Mouse (Mus musculus): Measurements from ENCODE around the gene 4930402K13Rik. TPM values are rescaled to one million over a fixed set of nuclear protein-coding genes. Genes with fewer than 3 reads are reported as not detected.
"Not testable (repeated sequence)": the region's sequence is repeated elsewhere in the genome, so short reads cannot be mapped to it uniquely, and the experiment has no call there.

4930402K13Rik gene
- not detected in 2 replicates for polyA plus RNA-seq (2015; fragmentation: Nextera tagmentation; extraction: Ambion mirVana)

- no peak for ATAC-seq (ENCODE audit: low FRiP score, low read depth)
- no peaks in the 10 kb centered on the region for H3K4me1 ChIP-seq (replicated peaks)
- H3K9me3 ChIP-seq, result no peaks in the 10 kb centered on the region
- WGBS, result 82% methylated on average over 6 of the region's 6 CpGs
- H3K36me3 ChIP-seq, result no peaks in the 10 kb centered on the region
- no peaks in the 10 kb centered on the region for H3K27me3 ChIP-seq
- H3K4me3 ChIP-seq, result no peak within 1 kb of the TSS
- no peak within 1 kb of the TSS for H3K4me2 ChIP-seq
- no peak within 1 kb of the TSS for H3K9ac ChIP-seq
- no peak within 1 kb of the TSS for H3K27ac ChIP-seq (replicated peaks)
Observed at GRCm38 (mm10) chrX:9104262-9104661, at the start of gene 4930402K13Rik. 4930402K13Rik (plus strand) TSS chrX:9104562.

GRCm38 (mm10) chrX:9060952-9061351 lies 43.4 kb upstream of the 4930402K13Rik start:
- H3K27me3 ChIP-seq; H3K9ac ChIP-seq; H3K36me3 ChIP-seq; H3K9me3 ChIP-seq; H3K4me3 ChIP-seq; H3K4me1 ChIP-seq (replicated peaks); H3K4me2 ChIP-seq; H3K27ac ChIP-seq (replicated peaks): not testable (repeated sequence)
- WGBS, result 28% methylated on average over 9 of the region's 9 CpGs
- ATAC-seq (ENCODE audit: low FRiP score, low read depth), result peak; percentile 42; the same call in 1 of the 2 replicates

GRCm38 (mm10) chrX:9062101-9062500 lies 42.3 kb upstream of the 4930402K13Rik start:
- Histone ChIP-seq H3K4me1 (replicated peaks) (no peaks in the 10 kb centered on the region), H3K9me3 (no peaks in the 10 kb centered on the region), H3K27ac (replicated peaks) (no peak overlapping the region), H3K9ac (no peak overlapping the region), H3K4me3 (no peak overlapping the region), H3K4me2 (no peak overlapping the region), H3K36me3 (no peaks in the 10 kb centered on the region), H3K27me3 (no peaks in the 10 kb centered on the region)
- ATAC-seq (ENCODE audit: low FRiP score, low read depth), result no peak
- WGBS, result 91% methylated on average over 4 of the region's 4 CpGs

- H3K4me2 ChIP-seq; H3K27me3 ChIP-seq; H3K36me3 ChIP-seq; H3K9me3 ChIP-seq; H3K4me3 ChIP-seq; H3K27ac ChIP-seq (replicated peaks); H3K9ac ChIP-seq; ATAC-seq (ENCODE audit: low FRiP score, low read depth); H3K4me1 ChIP-seq (replicated peaks): not testable (repeated sequence)
- WGBS, result 91% methylated on average over 11 of the region's 11 CpGs
Observed at GRCm38 (mm10) chrX:9062715-9063114, 41.6 kb upstream of the 4930402K13Rik start, which contains the start of gene Fthl17f. Fthl17f (plus strand) TSS chrX:9063015.

- H3K36me3 ChIP-seq; H3K9ac ChIP-seq; H3K27ac ChIP-seq (replicated peaks); H3K27me3 ChIP-seq; H3K4me1 ChIP-seq (replicated peaks); H3K9me3 ChIP-seq; H3K4me2 ChIP-seq; H3K4me3 ChIP-seq: not testable (repeated sequence)
- 22% methylated on average over 10 of the region's 10 CpGs for WGBS
- peak; percentile 48; the same call in 1 of the 2 replicates for ATAC-seq (ENCODE audit: low FRiP score, low read depth)
Observed at GRCm38 (mm10) chrX:9077699-9078098, 26.7 kb upstream of the 4930402K13Rik start.

- not testable (repeated sequence) for ATAC-seq (ENCODE audit: low FRiP score, low read depth); H3K9me3 ChIP-seq; H3K9ac ChIP-seq; H3K4me2 ChIP-seq; H3K4me3 ChIP-seq; H3K27me3 ChIP-seq; H3K36me3 ChIP-seq; H3K4me1 ChIP-seq (replicated peaks); H3K27ac ChIP-seq (replicated peaks)
Observed at GRCm38 (mm10) chrX:9095066-9095465, 9.3 kb upstream of the 4930402K13Rik start.

GRCm38 (mm10) chrX:9110381-9110780 lies 6.0 kb downstream of the 4930402K13Rik start:
- Histone ChIP-seq H3K4me2 (no peak overlapping the region), H3K27me3 (no peaks in the 10 kb centered on the region), H3K36me3 (no peaks in the 10 kb centered on the region), H3K4me1 (replicated peaks) (no peaks in the 10 kb centered on the region), H3K9me3 (no peaks in the 10 kb centered on the region), H3K27ac (replicated peaks) (no peak overlapping the region), H3K4me3 (no peak overlapping the region), H3K9ac (no peak overlapping the region)
- ATAC-seq (ENCODE audit: low FRiP score, low read depth), result no peak
- WGBS, result 83% methylated on average over 2 of the region's 2 CpGs

GRCm38 (mm10) chrX:9124928-9125327 lies 20.6 kb downstream of the 4930402K13Rik start:
- H3K27me3 ChIP-seq, result no peaks in the 10 kb centered on the region
- no peak for ATAC-seq (ENCODE audit: low FRiP score, low read depth)
- 65% methylated on average over 4 of the region's 4 CpGs for WGBS
- no peaks in the 10 kb centered on the region for H3K9me3 ChIP-seq
- no peak overlapping the region for H3K4me2 ChIP-seq
- no peaks in the 10 kb centered on the region for H3K4me1 ChIP-seq (replicated peaks)
- H3K36me3 ChIP-seq, result no peaks in the 10 kb centered on the region
- H3K4me3 ChIP-seq, result no peak overlapping the region
- H3K27ac ChIP-seq (replicated peaks), result no peak overlapping the region
- H3K9ac ChIP-seq, result no peak overlapping the region

GRCm38 (mm10) chrX:9128317-9128831 lies 24.0 kb downstream of the 4930402K13Rik start:
- no peak overlapping the region for H3K27ac ChIP-seq (replicated peaks)
- WGBS, result 43% methylated on average over 7 of the region's 7 CpGs
- H3K9me3 ChIP-seq, result no peaks in the 10 kb centered on the region
- peak; percentile 56; the same call in 1 of the 2 replicates for ATAC-seq (ENCODE audit: low FRiP score, low read depth)
- H3K36me3 ChIP-seq, result no peaks in the 10 kb centered on the region
- H3K4me2 ChIP-seq, result no peak overlapping the region
- no peak overlapping the region for H3K9ac ChIP-seq
- H3K4me3 ChIP-seq, result no peak overlapping the region
- H3K27me3 ChIP-seq, result no peaks in the 10 kb centered on the region
- no peaks in the 10 kb centered on the region for H3K4me1 ChIP-seq (replicated peaks)

- Histone ChIP-seq H3K36me3 (no peaks in the 10 kb centered on the region), H3K9ac (no peak overlapping the region), H3K27me3 (no peaks in the 10 kb centered on the region), H3K27ac (replicated peaks) (no peak overlapping the region), H3K4me2 (no peak overlapping the region), H3K4me3 (no peak overlapping the region), H3K4me1 (replicated peaks) (no peaks in the 10 kb centered on the region), H3K9me3 (no peaks in the 10 kb centered on the region)
- no peak for ATAC-seq (ENCODE audit: low FRiP score, low read depth)
- WGBS, result 77% methylated on average over 4 of the region's 4 CpGs
Observed at GRCm38 (mm10) chrX:9139290-9139948, 35.1 kb downstream of the 4930402K13Rik start.

- no peak for ATAC-seq (ENCODE audit: low FRiP score, low read depth)
- H3K4me1 ChIP-seq (replicated peaks), result no peaks in the 10 kb centered on the region
- H3K9ac ChIP-seq, result no peak overlapping the region
- no peak overlapping the region for H3K4me3 ChIP-seq
- H3K4me2 ChIP-seq, result no peak overlapping the region
- 29% methylated on average over 2 of the region's 2 CpGs for WGBS
- no peak overlapping the region for H3K27ac ChIP-seq (replicated peaks)
- no peaks in the 10 kb centered on the region for H3K36me3 ChIP-seq
- H3K9me3 ChIP-seq, result no peaks in the 10 kb centered on the region
- no peaks in the 10 kb centered on the region for H3K27me3 ChIP-seq
Observed at GRCm38 (mm10) chrX:9142669-9143068, 38.3 kb downstream of the 4930402K13Rik start.

Data from hindbrain, embryonic 15.5 days (tissue).